8 mouse cellular contexts compared by ENCODE assay signal in genomic region chr11:117077227-117077626, GRCm38 (mm10). TPM values are rescaled to one million over a fixed set of nuclear protein-coding genes. Genes with fewer than 3 reads are reported as not detected.
DNase-seq lines count a peak whose midpoint lies in the region; ATAC-seq and TF ChIP-seq lines count a peak whose summit lies in the region.

No protein-coding gene starts in this region.

- H3K9me3 ChIP-seq in kidney, embryonic 16.5 days (ENCODE audit: low read length), result no peaks in the 10 kb centered on the region
- no peaks in the 10 kb centered on the region for H3K9me3 ChIP-seq in embryonic facial prominence, embryonic 10.5 days
- no peaks in the 10 kb centered on the region for H3K9me3 ChIP-seq in hindbrain, postnatal 0 days (ENCODE audit: low read length)
- H3K9me3 ChIP-seq in midbrain, postnatal 0 days (ENCODE audit: low read length), result no peaks in the 10 kb centered on the region

- H3K4me3 ChIP-seq in kidney, embryonic 16.5 days (ENCODE audit: low read length), result peak overlapping the region; percentile 61
- peak overlapping the region; percentile 90 for H3K4me3 ChIP-seq in embryonic facial prominence, embryonic 10.5 days
- H3K4me3 ChIP-seq in hindbrain, postnatal 0 days (ENCODE audit: low read length), result peak overlapping the region; percentile 88
- peak overlapping the region; percentile 75 for H3K4me3 ChIP-seq in midbrain, postnatal 0 days (ENCODE audit: low read depth, low read length)

- H3K9ac ChIP-seq in kidney, embryonic 16.5 days (replicated peaks; ENCODE audit: low read length), result peak overlapping the region; percentile 77
- peak overlapping the region; percentile 93 for H3K9ac ChIP-seq in hindbrain, postnatal 0 days (replicated peaks; ENCODE audit: low read length)
- peak overlapping the region; percentile 90 for H3K9ac ChIP-seq in midbrain, postnatal 0 days (replicated peaks; ENCODE audit: low read length, poor library complexity, severe bottlenecking)

- no peak for TF ChIP-seq CTCF in hindbrain, postnatal 0 days (IDR thresholded peaks at IDR 0.05; ENCODE audit: low read depth)
- TF ChIP-seq CTCF in midbrain, postnatal 0 days (IDR thresholded peaks at IDR 0.05), result no peak

- ATAC-seq in kidney, embryonic 16.5 days (ENCODE audit: low FRiP score, low TSS enrichment), result no peak
- no peak for ATAC-seq in hindbrain, postnatal 0 days
- ATAC-seq in midbrain, postnatal 0 days (ENCODE audit: low FRiP score), result no peak

- intact Hi-C loops in left cerebral cortex, postnatal 25 days (cut with DNase I), result no loop called here

- H3K27ac ChIP-seq in kidney, embryonic 16.5 days (ENCODE audit: low read length), result peak overlapping the region; percentile 51
- peak overlapping the region; percentile 93 for H3K27ac ChIP-seq in embryonic facial prominence, embryonic 10.5 days (replicated peaks)
- peak overlapping the region; percentile 79 for H3K27ac ChIP-seq in hindbrain, postnatal 0 days
- H3K27ac ChIP-seq in midbrain, postnatal 0 days (ENCODE audit: low read depth, low read length), result peak overlapping the region; percentile 81

- peaks cover 34% of the 10 kb centered on the region for H3K4me1 ChIP-seq in kidney, embryonic 16.5 days (ENCODE audit: insufficient read depth, low read length)
- peaks cover 43% of the 10 kb centered on the region for H3K4me1 ChIP-seq in embryonic facial prominence, embryonic 10.5 days
- peaks cover 13% of the 10 kb centered on the region; the same call in 1 of the 2 replicates for H3K4me1 ChIP-seq in hindbrain, postnatal 0 days (ENCODE audit: insufficient read depth, low read length)
- H3K4me1 ChIP-seq in midbrain, postnatal 0 days (ENCODE audit: insufficient read depth, low read length), result 0 out of 2 replicates have a peak, but pooled peaks cover 3% of the 10 kb centered on the region

- WGBS in kidney, embryonic 16.5 days, result 4% methylated on average over 8 of the region's 8 CpGs
- 5% methylated on average over 8 of the region's 8 CpGs for WGBS in embryonic facial prominence, embryonic 10.5 days
- 7% methylated on average over 8 of the region's 8 CpGs for WGBS in hindbrain, postnatal 0 days
- WGBS in midbrain, postnatal 0 days, result 5% methylated on average over 8 of the region's 8 CpGs

- no peak for DNase-seq in kidney, adult 9 months
- no peak for DNase-seq in embryonic facial prominence, embryonic 10.5 days (ENCODE audit: low spot score)
- DNase-seq in hindbrain, postnatal 0 days (ENCODE audit: low spot score), result no peak
- DNase-seq in midbrain, postnatal 0 days (ENCODE audit: low spot score), result no peak
- DNase-seq in urinary bladder, postnatal 10 days (ENCODE audit: low spot score), result no peak
- no peak for DNase-seq in left cerebral cortex, postnatal 25 days (ENCODE audit: low spot score in 2 of 2)
- no peak for DNase-seq in urinary bladder, postnatal 4 days (ENCODE audit: low spot score in 2 of 2)

- H3K27me3 ChIP-seq in kidney, embryonic 16.5 days (ENCODE audit: insufficient read depth, low read length), result no peaks in the 10 kb centered on the region
- no peaks in the 10 kb centered on the region for H3K27me3 ChIP-seq in embryonic facial prominence, embryonic 10.5 days (replicated peaks; ENCODE audit: low read depth, poor library complexity, severe bottlenecking)
- no peaks in the 10 kb centered on the region for H3K27me3 ChIP-seq in hindbrain, postnatal 0 days (ENCODE audit: insufficient read depth, low read length)
- no peaks in the 10 kb centered on the region for H3K27me3 ChIP-seq in midbrain, postnatal 0 days (ENCODE audit: insufficient read depth, low read length)

- peaks cover 32% of the 10 kb centered on the region for H3K36me3 ChIP-seq in kidney, embryonic 16.5 days (ENCODE audit: insufficient read depth, low read length)
- H3K36me3 ChIP-seq in embryonic facial prominence, embryonic 10.5 days (replicated peaks), result peaks cover 38% of the 10 kb centered on the region
- H3K36me3 ChIP-seq in hindbrain, postnatal 0 days (ENCODE audit: insufficient read depth, low read length), result peaks cover 24% of the 10 kb centered on the region
- peaks cover 27% of the 10 kb centered on the region for H3K36me3 ChIP-seq in midbrain, postnatal 0 days (ENCODE audit: insufficient read depth, low read length)

- H3K4me2 ChIP-seq in kidney, embryonic 16.5 days (replicated peaks; ENCODE audit: low read depth, low read length), result peak overlapping the region; percentile 93
- peak overlapping the region; percentile 96 for H3K4me2 ChIP-seq in hindbrain, postnatal 0 days (ENCODE audit: low read depth, low read length)
- H3K4me2 ChIP-seq in midbrain, postnatal 0 days (ENCODE audit: low read depth, low read length, poor library complexity, severe bottlenecking), result peak overlapping the region; percentile 90

RNA-seq across cellular contexts. Expression of gene Sec14l1, which starts 37.7 kb away (rescaled TPM):
- 91.5 and 92.9 TPM in 2 replicates for polyA plus RNA-seq in kidney, embryonic 16.5 days (2015; fragmentation: Nextera tagmentation; extraction: Ambion mirVana)
- polyA plus RNA-seq in embryonic facial prominence, embryonic 10.5 days (2016; fragmentation: Nextera tagmentation; extraction: Ambion mirVana), result 50.6 and 51.8 TPM in 2 replicates
- 69.1 and 74.1 TPM in 2 replicates for total RNA-seq in hindbrain, postnatal 0 days (2014; rRNA removed)
- 47.0 and 47.3 TPM in 2 replicates for polyA plus RNA-seq in hindbrain, postnatal 0 days (2015; fragmentation: Nextera tagmentation; extraction: Ambion mirVana)
- total RNA-seq in midbrain, postnatal 0 days (2014; rRNA removed), result 63.5 and 71.1 TPM in 2 replicates
- 48.0 and 49.2 TPM in 2 replicates for polyA plus RNA-seq in midbrain, postnatal 0 days (2015; fragmentation: Nextera tagmentation; extraction: Ambion mirVana)
- 100 to 1,000 TPM; 174 to 208 TPM for total RNA-seq in left cerebral cortex, postnatal 25 days (2021)
